Mouse (Mus musculus) urinary bladder, postnatal 14 days (tissue): ENCODE measurements at regions not wholly inside any gene's neighbourhood (a gene's known extent, or its start where the extent isn't known, plus 50 kb on each side); places are given as distances from the start of the nearest gene placed in this dataset.
"Not testable (repeated sequence)": the region's sequence is repeated elsewhere in the genome, so short reads cannot be mapped to it uniquely, and the experiment has no call there.

Source experiments
- DNase-seq: peaks from one replicate; pipeline ENCODE4 v3.0.0; 2021; ENCODE audit warnings: low spot score

GRCm38 (mm10) chr8:26608001-26608400 lies 369.1 kb upstream of the Zfp703 start:
- DNase-seq = no peak

DNA sequence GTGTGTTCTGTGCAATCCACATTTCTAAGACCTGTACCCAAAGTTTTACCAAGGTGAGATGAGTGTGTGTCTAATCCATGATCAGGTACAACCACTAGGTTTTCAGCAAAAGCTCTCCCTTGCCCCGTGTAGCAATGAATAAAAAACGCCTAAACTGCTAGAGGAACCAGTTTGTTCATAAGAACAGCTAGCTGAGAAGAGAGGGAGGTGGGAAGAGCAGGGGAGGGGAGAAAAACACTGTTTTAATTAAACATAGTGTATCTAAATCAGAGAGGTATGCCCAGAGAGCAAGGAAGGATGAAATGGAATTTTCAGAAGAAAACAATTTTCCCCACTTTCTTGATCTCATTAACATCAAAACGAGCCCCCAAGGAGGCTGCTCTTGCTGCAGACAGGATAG lies 368.5 kb upstream of the Zfp703 start:
- no peak for DNase-seq

DNA sequence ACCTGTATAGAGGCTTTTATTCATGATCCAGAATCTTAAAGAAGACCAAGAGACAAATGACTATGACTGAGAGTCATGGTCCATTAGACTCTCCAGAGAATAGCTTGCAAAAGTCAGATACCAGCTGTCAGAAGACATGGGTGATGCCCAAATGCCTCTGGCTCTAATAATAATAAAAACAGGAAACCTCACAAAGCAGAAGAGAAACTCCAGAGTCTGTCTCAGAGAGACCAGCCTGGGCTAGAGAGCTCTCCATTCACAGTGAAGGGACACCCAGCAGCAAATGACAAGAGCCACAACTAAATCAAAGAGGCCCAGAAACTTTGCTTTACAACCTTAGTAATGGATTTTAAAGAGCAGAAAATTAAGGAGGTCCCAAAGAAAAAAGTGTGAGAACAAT lies 365.0 kb upstream of the Zfp703 start:
- DNase-seq = no peak

DNA sequence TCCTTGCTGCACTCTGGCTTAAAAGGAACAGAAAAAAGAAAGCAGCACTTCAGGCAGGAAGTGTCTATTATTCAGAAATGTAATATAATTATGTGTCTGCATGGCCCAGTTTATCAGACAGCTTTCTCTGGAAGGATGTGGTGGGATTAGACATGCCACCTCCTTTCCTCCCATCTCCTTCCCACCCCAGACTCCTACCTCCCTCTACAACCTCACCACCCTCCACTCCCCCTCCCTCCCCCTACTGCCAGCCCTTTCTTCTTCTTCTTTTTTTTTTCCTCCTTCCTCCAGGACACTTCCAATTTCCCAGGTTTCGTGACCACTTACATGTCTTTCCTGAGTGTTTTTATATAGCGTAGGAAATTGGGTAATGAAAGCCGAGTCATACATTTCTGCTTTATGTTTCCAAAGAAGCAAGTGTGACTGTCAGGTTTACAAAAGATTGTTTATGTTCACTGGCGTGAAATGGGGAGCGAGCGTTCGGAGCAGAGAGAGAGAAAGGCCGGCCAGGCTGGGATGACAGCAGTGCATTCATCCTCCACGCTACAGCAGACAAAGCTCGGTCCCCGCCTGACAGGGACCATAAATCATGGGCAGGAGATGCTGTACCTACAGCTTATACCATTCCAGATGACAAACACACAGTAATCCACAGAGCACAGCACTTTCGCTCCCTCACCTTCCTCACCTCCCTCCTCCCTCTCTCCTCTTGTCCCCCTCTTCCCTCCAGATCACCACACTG lies 354.6 kb upstream of the Zfp703 start:
- no peak for DNase-seq

DNA sequence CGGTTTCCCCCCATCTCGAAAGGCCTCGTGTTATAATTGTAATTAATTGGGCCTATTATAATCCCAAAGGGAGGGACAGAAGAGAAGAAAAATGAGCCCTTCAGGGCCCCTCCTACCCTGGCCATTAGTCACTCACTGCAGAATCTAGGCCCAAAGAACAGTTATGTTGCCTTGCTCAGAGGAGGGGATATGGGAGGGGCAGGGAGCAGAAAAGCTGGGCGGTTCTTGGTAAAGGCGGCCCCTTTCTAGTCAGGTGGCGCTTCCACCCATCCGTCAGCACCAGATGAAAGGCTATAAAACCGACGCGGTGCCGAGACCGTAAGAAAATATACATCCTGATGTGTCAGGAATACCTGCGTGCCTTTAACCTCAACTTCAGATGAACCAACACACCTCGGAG lies 350.9 kb upstream of the Zfp703 start:
- no peak for DNase-seq

GRCm38 (mm10) chr8:26626651-26627077 lies 350.5 kb upstream of the Zfp703 start:
- no peak for DNase-seq

DNA sequence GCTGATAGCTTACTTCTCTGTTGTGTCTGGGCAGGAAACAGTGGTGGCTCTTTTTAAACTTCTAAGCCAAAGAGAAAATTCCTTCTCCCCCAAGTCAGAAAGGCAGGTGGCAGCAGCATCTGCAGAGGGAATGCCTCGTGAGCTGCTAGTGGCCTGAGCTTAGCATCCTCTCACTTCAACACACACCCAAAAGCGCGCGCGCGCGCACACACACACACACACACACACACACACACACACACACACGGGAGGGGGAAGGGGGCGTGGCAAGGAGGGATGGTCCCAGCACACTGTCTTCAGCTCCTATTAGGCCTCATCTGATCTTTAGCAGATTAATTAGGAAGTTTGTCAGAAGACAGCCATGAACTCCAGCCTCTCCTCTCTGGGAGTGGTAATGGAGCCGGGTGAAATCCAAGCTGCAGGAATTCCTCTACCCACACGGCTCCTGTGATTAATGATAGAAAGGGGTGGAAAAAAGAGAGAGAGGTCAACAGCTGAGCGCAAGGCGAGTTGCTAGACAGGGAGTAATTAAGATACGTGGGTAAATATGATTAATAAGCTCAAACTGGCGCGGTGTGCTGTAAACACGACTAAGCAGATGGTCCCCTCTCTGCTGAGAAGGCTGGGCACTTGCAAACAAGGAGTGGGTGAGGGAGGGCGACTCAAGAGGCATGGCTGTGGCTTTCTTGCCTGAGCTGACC lies 349.8 kb upstream of the Zfp703 start:
- no peak for DNase-seq

GRCm38 (mm10) chr8:26630544-26630943 lies 346.6 kb upstream of the Zfp703 start:
- no peak for DNase-seq

DNA sequence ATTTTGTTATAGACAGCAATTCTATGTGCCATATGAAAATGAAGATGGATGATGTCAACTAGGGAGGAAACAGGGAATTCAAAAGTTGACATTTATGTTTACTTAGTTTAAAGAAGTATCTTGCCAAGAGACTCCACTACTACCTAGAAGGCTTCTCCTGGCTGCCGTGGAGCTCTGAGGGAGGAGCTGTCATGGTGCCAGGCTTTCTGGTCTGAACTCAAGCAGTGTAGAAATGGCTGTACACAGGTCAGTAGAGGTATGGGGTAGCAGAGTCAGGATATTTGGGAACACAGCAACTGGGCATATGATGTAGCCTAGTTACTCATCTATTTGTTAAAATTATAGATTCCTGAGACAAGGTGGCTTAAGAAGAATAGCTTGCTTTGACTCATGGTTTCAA lies 341.4 kb upstream of the Zfp703 start:
- DNase-seq = no peak

DNA sequence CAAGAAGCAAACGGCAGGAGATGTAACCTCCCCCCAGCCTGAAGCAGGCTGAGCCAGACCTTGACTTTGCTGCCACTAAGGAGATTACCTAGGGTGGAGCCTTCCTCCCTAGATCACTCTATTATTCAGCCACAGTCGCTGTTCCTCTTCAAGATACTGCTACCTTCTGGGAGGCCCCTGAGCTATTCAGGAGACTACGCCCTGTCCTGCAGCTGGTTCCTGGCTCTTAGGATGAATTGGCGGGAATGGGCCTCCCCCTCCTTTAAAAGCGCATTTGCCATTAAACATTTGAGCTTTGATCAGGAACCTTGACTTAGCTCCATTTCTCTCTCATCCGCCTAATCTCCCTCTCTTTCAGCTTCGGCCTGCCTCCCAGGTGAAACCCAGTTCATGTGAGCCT lies 331.8 kb upstream of the Zfp703 start:
- DNase-seq = not testable (repeated sequence)

DNA sequence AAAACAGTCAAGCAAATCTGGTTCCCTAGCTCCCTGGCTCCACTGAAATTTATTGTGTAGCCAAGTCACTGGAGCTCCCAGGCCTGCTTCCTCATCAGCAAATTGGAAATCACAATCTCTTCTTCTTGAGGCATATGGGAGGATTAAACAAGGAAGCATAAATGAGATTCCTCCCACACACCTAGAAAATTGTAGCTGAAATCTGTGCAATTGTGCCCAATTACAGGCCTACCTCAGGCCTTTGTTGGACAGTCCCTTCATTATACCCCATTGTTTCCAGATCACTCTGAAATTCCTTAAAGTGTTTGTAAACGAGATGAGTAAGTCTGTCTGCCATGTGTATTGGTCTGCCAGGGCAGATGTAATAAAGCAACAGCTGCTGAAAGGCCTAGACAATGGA lies 326.8 kb upstream of the Zfp703 start:
- no peak for DNase-seq

- DNase-seq = peak; percentile 60
These were observed 321.2 kb upstream of the Zfp703 start for GRCm38 (mm10) chr8:26655897-26656296.

DNA sequence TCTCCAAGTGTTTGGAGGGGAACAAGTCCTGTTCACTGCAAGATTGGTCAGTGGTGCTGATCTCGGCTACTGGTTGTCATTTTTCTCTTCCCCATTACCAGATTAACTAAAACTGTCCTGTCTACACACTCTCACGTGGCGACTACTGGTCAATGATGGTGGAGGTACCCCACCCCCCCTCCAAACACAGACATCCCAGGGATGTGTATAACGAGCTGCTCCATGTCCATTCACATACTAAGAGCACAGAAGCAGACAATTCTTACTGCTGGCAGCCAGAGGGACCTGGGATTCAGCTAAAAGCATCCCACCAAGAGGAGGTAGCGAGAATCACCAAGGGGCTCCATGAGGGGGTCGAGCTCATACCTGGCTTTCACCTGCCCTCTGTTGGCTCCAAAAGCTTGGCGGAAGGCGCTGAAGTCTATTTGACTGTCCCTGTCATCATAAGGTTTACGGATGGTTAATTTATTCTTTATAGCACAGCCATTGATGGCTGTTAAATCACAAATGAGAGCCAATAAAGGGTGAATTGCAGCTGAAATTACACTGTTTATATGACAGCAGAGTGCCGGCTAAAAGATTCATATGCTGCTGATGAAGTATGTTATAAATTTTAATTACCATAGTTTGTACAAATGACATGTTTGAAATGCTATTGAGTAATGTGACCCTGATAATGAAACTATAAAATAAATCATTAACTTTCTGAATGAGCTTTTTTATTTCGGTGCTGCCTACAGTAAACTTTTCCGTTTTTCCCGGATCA lies 320.6 kb upstream of the Zfp703 start:
- DNase-seq = no peak

- DNase-seq = peak; percentile 9
These were observed 317.7 kb upstream of the Zfp703 start for GRCm38 (mm10) chr8:26659381-26659780.

DNA sequence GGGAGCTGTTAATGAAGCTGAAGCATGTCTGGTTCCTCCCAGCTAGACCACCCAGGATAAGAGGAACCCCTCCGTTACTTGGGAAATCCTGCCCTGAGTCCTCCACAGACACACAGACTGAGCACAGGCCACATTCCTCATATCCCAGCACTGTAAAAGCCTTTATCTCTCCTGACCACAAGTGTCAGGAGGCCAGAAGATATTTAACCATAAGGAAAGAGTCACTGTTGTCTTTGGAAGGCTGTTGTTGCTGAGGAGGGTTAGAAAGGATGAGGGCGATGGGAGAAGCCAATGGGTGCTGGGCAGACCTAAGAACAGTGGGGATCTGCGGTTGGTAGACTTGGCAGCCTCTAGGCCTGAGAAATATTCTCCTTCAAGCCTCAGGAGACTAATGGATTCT lies 307.6 kb upstream of the Zfp703 start:
- no peak for DNase-seq

DNA sequence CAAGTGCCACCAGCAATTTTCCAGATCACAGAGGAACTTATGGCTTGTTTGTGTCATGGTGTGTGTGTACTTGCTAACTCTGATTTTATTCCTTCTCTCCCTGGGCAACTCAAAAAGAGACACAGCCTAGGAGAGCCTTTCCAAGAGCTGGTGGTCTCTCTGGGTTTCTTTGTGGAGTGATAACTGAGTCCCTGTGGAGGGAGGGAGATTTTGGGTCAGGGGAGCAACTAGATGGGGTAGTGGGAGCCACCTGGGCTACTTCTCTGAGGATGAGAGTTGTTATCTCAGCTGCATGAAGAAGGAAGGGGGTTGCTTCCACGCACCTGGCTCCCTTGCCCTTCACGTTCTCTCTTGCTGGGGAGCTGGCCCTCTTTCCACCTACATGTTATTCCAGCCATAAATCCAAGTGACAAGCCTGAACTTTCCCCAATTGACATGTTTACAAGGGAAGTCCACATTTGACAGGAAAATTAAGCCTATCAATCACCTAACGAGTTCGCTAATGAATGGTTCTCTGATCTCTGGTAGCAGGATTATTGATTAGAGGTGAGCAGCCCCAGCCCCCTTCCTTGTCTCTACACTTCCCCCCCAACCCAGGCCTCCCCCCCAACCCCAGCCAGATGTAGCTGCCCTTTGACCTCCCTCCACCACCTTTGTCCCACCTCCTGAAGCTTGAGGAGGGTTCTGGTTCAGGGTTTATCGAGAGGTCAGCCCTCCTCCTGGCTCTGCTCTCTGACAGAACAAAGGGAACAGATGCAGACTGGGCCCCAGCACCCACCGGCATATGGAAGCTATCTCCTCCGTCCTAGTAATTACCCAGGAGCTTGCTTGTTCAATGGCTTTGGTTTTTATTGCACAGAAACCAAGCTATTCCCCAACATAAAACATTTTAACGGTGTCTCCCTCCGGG lies 304.4 kb upstream of the Zfp703 start:
- no peak for DNase-seq

DNA sequence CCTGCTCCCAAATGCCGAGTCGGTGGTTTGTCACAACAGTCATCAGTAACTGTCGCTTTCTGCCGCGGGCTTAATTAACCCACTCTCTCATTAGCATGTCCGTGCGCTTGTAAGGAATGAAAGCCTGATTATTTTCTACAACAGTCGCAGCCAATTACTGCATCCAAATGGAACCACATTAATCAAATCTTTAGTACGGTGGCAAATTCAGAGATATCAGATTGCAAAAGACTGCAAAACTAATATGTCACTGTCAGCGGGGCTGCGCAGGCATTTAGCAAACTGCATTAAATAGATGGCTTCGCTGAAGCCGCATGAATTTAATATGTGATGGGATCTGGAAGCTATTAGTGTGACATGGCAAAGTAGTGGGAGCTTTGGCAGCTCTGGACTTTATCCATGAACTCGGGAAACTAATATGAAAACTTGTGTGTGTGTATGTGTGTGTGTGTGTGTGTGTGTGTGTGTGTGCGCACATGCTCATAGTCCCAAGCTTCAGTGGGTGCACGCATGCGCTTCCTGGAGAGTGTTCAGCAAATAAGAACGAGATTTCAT lies 299.5 kb upstream of the Zfp703 start:
- DNase-seq = no peak

DNA sequence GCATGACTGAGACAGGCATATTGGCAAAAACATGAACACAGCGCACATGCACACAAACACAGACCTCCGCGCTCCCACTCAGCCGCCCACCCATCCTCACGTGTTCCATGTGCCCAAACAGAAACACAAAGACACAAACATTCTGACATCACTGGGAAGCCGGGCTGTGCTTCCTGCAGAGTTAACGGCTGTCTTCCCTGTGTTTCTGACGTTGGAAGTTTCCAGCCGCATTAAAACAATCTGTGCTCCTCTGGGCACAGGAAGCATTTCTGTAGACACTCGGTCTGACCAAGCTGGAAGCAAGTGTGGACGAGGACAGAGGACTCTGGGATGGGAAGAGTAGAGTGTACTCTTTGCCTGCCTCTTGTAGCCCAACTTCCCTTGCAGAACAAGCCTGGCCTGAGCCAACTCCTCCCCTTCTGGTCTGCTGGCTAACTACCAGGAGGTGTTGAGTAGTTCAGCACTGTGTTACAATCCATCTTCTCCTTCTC lies 296.2 kb upstream of the Zfp703 start:
- peak; percentile 28 for DNase-seq

DNA sequence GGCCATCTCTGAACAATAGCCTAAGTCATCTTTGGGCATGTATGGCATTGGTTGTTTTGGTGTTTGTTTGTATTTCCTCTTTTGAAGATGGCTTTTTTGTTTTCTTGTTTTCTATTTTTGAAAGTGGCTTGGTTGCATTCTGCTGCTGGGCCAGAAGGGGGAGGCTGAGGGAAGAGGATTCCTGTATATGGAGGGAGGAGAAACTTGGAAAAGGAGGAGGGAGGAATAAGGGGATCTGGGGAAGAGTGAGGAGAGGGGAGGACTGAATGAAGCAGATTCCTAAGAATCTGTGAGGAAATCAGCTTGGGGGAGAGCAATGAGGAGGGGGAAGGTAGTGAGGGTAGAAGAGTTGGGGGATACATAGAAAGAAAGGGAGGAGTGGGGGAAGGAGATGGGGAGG lies 290.0 kb upstream of the Zfp703 start:
- peak; percentile 32 for DNase-seq

DNA sequence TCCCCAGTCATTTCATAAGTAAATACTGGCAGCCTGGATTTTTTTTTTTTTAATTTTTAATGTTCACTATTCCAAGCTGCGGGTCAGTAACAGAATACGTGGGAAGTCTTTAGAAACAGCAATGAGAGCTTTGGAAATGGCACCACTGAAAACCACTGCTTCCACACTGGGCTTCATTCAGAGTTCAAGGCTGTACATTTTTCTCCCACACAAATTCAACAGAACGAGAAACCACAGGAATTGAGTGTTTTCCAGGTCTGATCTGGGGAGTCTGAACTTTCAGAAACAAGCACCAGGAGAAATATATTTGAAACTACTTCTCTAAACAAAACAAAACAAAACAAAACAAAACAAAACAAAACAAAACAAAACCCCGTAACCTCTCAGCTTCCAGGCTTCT lies 289.1 kb upstream of the Zfp703 start:
- no peak for DNase-seq

GRCm38 (mm10) chr8:26688745-26689478 lies 288.2 kb upstream of the Zfp703 start:
- DNase-seq = no peak
